In genomic region chr7:110259966-110260711, GRCm38 (mm10) we compare ENCODE assay signal across 9 mouse cellular contexts. TPM values are rescaled to one million over a fixed set of nuclear protein-coding genes. Genes with fewer than 3 reads are reported as not detected.
DNase-seq lines count a peak whose midpoint lies in the region; ATAC-seq and TF ChIP-seq lines count a peak whose summit lies in the region.
"Had no signal": no experiment of that assay in that cellular context is flagged by ENCODE, and none has a peak within 500 bp of the region (broad histone marks: within the 10 kb centered on the region; RNA-seq: fewer than 3 reads in every experiment).

No protein-coding gene starts in this region.

- H3K4me1 ChIP-seq in hindbrain, postnatal 0 days (ENCODE audit: insufficient read depth, low read length), result no peaks in the 10 kb centered on the region
- no peaks in the 10 kb centered on the region for H3K4me1 ChIP-seq in hindbrain, embryonic 14.5 days (replicated peaks; ENCODE audit: control insufficient read depth, insufficient read depth, low read length)
- H3K4me1 ChIP-seq in heart, embryonic 10.5 days, result peaks cover 56% of the 10 kb centered on the region
- peaks cover 11% of the 10 kb centered on the region; the same call in 1 of the 2 replicates for H3K4me1 ChIP-seq in stomach, embryonic 15.5 days

- H3K9ac ChIP-seq in hindbrain, postnatal 0 days (replicated peaks; ENCODE audit: low read length), result no peak overlapping the region
- no peak overlapping the region for H3K9ac ChIP-seq in hindbrain, embryonic 14.5 days
- no peak overlapping the region for H3K9ac ChIP-seq in stomach, embryonic 15.5 days
- H3K9ac ChIP-seq: liver, embryonic 13.5 days had no signal

- H3K27ac ChIP-seq in hindbrain, postnatal 0 days, result peak overlapping the region; percentile 41; the same call in 1 of the 2 replicates
- H3K27ac ChIP-seq in hindbrain, embryonic 14.5 days, result no peak overlapping the region
- peak overlapping the region; percentile 67 for H3K27ac ChIP-seq in heart, embryonic 10.5 days
- H3K27ac ChIP-seq in stomach, embryonic 15.5 days, result peak overlapping the region; percentile 69; the same call in 1 of the 2 replicates
- H3K27ac ChIP-seq: liver, embryonic 13.5 days had no signal

- no peaks in the 10 kb centered on the region for H3K36me3 ChIP-seq in hindbrain, postnatal 0 days (ENCODE audit: insufficient read depth, low read length)
- no peaks in the 10 kb centered on the region for H3K36me3 ChIP-seq in hindbrain, embryonic 14.5 days (replicated peaks; ENCODE audit: control insufficient read depth, insufficient read depth)
- no peaks in the 10 kb centered on the region for H3K36me3 ChIP-seq in heart, embryonic 10.5 days
- H3K36me3 ChIP-seq in stomach, embryonic 15.5 days, result no peaks in the 10 kb centered on the region

- peak; percentile 8 for DNase-seq in hindbrain, postnatal 0 days (ENCODE audit: low spot score)
- no peak for DNase-seq in hindbrain, embryonic 14.5 days (ENCODE audit: low spot score)
- DNase-seq in adrenal gland, postnatal 10 days, result peak; percentile 46
- no peak for DNase-seq in heart, embryonic 10.5 days (ENCODE audit: low spot score)
- DNase-seq in kidney, postnatal 10 days, result peak; percentile 61
- DNase-seq in testis, postnatal 14 days (ENCODE audit: low spot score), result no peak
- DNase-seq: liver, embryonic 13.5 days had no signal

- ATAC-seq in hindbrain, postnatal 0 days, result no peak
- no peak for ATAC-seq in hindbrain, embryonic 14.5 days (ENCODE audit: low FRiP score)
- no peak for ATAC-seq in stomach, embryonic 15.5 days (ENCODE audit: insufficient read depth, low FRiP score, low read depth)
- ATAC-seq in cerebellum, adult (ENCODE audit: insufficient number of reproducible peaks, low FRiP score, low TSS enrichment), result no peak

- H3K4me2 ChIP-seq in hindbrain, postnatal 0 days (ENCODE audit: low read depth, low read length), result no peak overlapping the region
- no peak overlapping the region for H3K4me2 ChIP-seq in hindbrain, embryonic 14.5 days (replicated peaks)
- H3K4me2 ChIP-seq in stomach, embryonic 15.5 days, result no peak overlapping the region
- H3K4me2 ChIP-seq: liver, embryonic 13.5 days had no signal

- no peaks in the 10 kb centered on the region for H3K9me3 ChIP-seq in hindbrain, postnatal 0 days (ENCODE audit: low read length)
- H3K9me3 ChIP-seq in hindbrain, embryonic 14.5 days (ENCODE audit: control insufficient read depth, low read length), result no peaks in the 10 kb centered on the region
- H3K9me3 ChIP-seq in heart, embryonic 10.5 days, result no peaks in the 10 kb centered on the region
- H3K9me3 ChIP-seq in stomach, embryonic 15.5 days, result no peaks in the 10 kb centered on the region
- H3K9me3 ChIP-seq: liver, embryonic 13.5 days had no signal

- no peak for TF ChIP-seq CTCF in hindbrain, postnatal 0 days (IDR thresholded peaks at IDR 0.05; ENCODE audit: low read depth)

- no peak overlapping the region for H3K4me3 ChIP-seq in hindbrain, postnatal 0 days (ENCODE audit: low read length)
- no peak overlapping the region for H3K4me3 ChIP-seq in hindbrain, embryonic 14.5 days (replicated peaks; ENCODE audit: low read length)
- no peak overlapping the region for H3K4me3 ChIP-seq in heart, embryonic 10.5 days
- H3K4me3 ChIP-seq in stomach, embryonic 15.5 days (replicated peaks), result no peak overlapping the region
- H3K4me3 ChIP-seq: liver, embryonic 13.5 days had no signal

- H3K27me3 ChIP-seq in hindbrain, postnatal 0 days (ENCODE audit: insufficient read depth, low read length), result no peaks in the 10 kb centered on the region
- H3K27me3 ChIP-seq in hindbrain, embryonic 14.5 days (ENCODE audit: control insufficient read depth, insufficient read depth, low read length), result no peaks in the 10 kb centered on the region
- H3K27me3 ChIP-seq in heart, embryonic 10.5 days (ENCODE audit: insufficient read depth, poor library complexity, severe bottlenecking), result no peaks in the 10 kb centered on the region
- no peaks in the 10 kb centered on the region for H3K27me3 ChIP-seq in stomach, embryonic 15.5 days (replicated peaks)
- H3K27me3 ChIP-seq: liver, embryonic 13.5 days had no signal

- WGBS in hindbrain, postnatal 0 days, result 69% methylated on average over 4 of the region's 4 CpGs
- WGBS in hindbrain, embryonic 14.5 days, result 82% methylated on average over 4 of the region's 4 CpGs
- WGBS in heart, embryonic 10.5 days, result 66% methylated on average over 4 of the region's 4 CpGs
- WGBS in stomach, embryonic 15.5 days, result 49% methylated on average over 4 of the region's 4 CpGs

RNA-seq across cellular contexts. Expression of gene Swap70, which starts 38.6 kb away (rescaled TPM):
- 9.1 and 12.4 TPM in 2 replicates for total RNA-seq in hindbrain, postnatal 0 days (2014; rRNA removed)
- 8.5 and 9.2 TPM in 2 replicates for polyA plus RNA-seq in hindbrain, postnatal 0 days (2015; fragmentation: Nextera tagmentation; extraction: Ambion mirVana)
- 10.1 and 12.0 TPM in 2 replicates for polyA plus RNA-seq in hindbrain, embryonic 14.5 days (2014; fragmentation: Nextera tagmentation; extraction: Ambion mirVana)
- total RNA-seq in adrenal gland, postnatal 10 days (2021), result 10 to 100 TPM; 18.6 to 26.3 TPM
- polyA plus RNA-seq in heart, embryonic 10.5 days (2016; fragmentation: Nextera tagmentation; extraction: Ambion mirVana), result 22.8 and 26.6 TPM in 2 replicates
- 22.5 and 25.8 TPM in 2 replicates for polyA plus RNA-seq in stomach, embryonic 15.5 days (2015; fragmentation: Nextera tagmentation; extraction: Ambion mirVana)

Comparison
In these comparisons a context has a peak if more than half of its experiments do, and no peak if none do; other contexts are left out.
1. DNase-seq: peak in hindbrain, postnatal 0 days (single experiment), adrenal gland, postnatal 10 days (single experiment) and kidney, postnatal 10 days (single experiment); none in hindbrain, embryonic 14.5 days (single experiment), heart, embryonic 10.5 days (single experiment) and testis, postnatal 14 days (single experiment).